Mouse (Mus musculus): ENCODE results near the gene Ube2r2.
A peak's percentile ranks its signal among the peaks of the same experiment; 100 is the strongest.

The Ube2r2 gene

DNA sequence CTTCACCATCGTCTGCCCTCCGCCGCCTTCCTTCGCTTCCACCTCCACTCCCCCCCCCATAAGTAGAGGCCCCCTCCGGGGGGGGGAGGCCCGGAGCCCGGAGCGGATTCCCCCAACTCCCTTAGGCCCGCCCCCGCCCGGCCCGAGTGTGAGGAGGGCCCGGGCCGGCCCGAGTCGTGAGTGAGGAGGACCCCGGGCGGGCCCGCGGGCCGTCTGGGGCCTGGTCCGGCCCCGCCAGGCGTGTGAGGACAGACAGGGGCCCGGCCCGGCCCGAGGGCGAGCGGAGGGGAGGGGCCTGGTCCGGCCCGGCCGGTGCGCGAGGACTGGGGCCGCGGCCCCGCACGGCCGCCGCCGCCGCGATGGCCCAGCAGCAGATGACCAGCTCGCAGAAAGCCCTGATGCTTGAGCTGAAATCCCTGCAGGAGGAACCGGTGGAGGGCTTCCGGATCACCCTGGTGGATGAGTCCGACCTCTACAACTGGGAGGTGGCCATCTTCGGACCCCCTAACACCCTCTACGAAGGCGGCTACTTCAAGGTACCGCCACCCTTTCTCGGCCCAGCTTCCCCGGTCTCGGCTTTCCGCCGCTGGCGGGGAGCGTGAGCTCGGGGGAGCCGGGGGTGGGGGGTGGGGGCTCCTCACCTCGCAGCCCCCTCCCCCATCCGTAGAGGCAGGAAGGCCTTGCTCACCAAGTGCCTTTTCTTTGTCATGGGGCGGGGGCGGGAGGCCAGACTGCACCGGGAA is at the start of gene Ube2r2:
Gene Ube2r2 (plus strand): TSS at position 33 of the 743 bp plus-strand sequence.
- DNase-seq (ENCODE audit: low read depth), result peak; percentile 27

DNA sequence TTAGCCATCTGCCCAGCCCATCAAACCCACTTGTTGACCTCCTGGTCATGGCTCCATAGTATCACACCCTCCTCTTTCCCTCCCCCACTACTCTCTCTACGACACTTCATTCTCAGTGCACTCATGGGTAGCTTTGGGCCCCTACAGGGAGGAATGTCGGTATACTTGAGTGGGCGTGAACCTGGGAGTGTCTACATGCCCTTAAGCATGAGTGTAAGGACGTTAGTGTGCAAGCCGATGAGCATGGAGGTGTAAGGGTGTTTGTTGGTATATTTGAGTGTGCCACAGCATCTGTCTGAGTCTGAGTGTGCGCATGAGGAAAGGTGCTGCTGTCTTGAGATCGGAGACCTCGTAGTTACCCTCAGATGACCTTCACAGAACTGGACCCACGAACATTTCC is 48.6 kb upstream of the Ube2r2 start:
- DNase-seq (ENCODE audit: low read depth), result no peak

GRCm38 (mm10) chr4:41087459-41088298 is 47.9 kb upstream of the Ube2r2 start:
- DNase-seq (ENCODE audit: low read depth), result peak; percentile 85

DNA sequence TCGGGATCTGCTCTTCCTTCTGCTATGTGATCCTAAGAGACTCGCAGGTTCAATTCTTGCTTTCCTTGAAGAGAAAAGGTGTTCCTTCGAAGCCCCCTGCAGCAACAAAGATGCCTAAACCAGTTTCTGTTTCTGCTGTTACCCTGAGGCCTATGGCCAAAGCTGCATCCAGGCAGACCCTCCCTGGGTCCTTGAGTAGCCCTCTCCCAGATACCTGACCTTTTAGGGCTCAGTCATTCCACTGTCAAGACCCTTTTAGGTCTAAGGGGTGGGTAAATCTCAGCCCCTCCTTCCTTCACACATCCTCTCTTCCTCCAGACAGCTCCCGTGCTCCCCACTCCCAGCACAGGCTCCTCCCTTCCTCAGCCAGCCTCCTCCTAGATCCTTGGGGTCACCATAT is 46.4 kb upstream of the Ube2r2 start:
- DNase-seq (ENCODE audit: low read depth), result no peak

- peak; percentile 58 for DNase-seq (ENCODE audit: low read depth)
These were observed 45.8 kb upstream of the Ube2r2 start for GRCm38 (mm10) chr4:41089705-41090104.

DNA sequence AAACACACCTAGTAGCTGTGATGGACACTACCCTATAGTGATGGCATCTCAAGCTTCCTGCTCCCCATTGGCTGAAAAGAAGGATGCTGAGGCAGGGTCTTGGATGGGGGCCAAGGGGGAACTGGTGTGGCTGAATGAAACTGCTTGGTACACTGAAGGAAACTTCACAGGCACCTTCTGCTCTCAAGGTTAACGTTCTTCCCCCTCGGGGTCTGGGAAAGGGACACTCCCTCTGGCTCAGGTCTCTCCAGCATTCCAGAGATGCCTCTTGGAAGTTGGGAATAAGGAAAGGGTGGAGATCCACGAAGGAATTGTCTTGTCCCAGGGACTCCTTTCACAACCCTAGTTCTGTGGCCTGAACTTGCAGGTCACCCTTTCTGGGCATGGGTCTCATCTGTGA is 44.2 kb upstream of the Ube2r2 start:
- DNase-seq (ENCODE audit: low read depth), result no peak

- no peak for DNase-seq (ENCODE audit: low read depth)
These were observed 42.6 kb upstream of the Ube2r2 start for GRCm38 (mm10) chr4:41092958-41093357.

DNA sequence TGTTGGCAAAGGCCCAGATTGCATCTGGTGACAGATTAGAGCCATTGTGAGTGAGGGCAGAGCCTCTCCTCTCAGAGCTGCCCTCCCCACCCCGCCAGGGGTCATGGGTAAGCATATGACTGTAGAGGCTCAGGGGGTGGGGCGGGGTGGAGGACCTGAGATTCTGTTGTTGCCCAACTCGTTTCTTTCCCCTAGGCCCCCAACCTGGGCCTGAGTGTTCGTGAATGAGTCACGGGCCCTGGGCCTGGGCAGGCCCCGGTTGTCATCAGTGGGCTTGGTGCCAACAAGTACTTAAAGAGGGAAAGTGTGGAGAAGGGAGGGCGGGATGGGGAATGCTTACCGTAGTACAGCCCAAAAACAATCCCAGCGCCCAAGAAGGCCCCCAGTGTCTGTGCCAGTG is 41.2 kb upstream of the Ube2r2 start:
- DNase-seq (ENCODE audit: low read depth), result no peak

- no peak for DNase-seq (ENCODE audit: low read depth)
These were observed 39.4 kb upstream of the Ube2r2 start for GRCm38 (mm10) chr4:41096169-41096568.

- peak; percentile 67 for DNase-seq (ENCODE audit: low read depth)
These were observed 38.7 kb upstream of the Ube2r2 start for GRCm38 (mm10) chr4:41096794-41097193.

DNA sequence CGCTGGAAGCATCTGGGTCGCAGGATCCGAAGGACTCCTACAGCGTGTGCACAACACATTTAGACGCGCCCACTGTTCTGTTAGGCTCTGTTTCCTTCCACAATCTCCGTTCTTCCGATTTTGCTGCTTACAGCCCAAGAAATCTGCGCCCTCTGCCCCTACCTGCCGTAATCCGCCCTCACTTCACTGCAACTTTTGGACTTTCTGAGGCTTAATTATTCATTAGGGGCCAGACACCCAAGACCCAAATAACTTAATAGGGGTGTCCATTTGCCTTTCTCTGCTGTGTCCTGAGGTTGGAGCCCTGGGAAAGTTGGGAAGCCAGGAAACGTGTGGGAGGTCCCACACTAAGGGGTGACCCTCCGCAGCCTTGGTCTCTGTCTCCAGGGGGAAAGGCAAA is 38.2 kb upstream of the Ube2r2 start:
- DNase-seq (ENCODE audit: low read depth), result no peak

- peak; percentile 60 for DNase-seq (ENCODE audit: low read depth)
These were observed 37.5 kb upstream of the Ube2r2 start, which contains the start of gene Aqp3 for GRCm38 (mm10) chr4:41097871-41098576. Gene Aqp3, minus strand, starts transcription at chr4:41098183.

GRCm38 (mm10) chr4:41098577-41098951 is 37.0 kb upstream of the Ube2r2 start:
- no peak for DNase-seq (ENCODE audit: low read depth)

GRCm38 (mm10) chr4:41100986-41101385 is 34.6 kb upstream of the Ube2r2 start:
- DNase-seq (ENCODE audit: low read depth), result no peak

GRCm38 (mm10) chr4:41102901-41103300 is 32.6 kb upstream of the Ube2r2 start:
- no peak for DNase-seq (ENCODE audit: low read depth)

- DNase-seq (ENCODE audit: low read depth), result no peak
These were observed 28.1 kb upstream of the Ube2r2 start for GRCm38 (mm10) chr4:41107440-41107839.

DNA sequence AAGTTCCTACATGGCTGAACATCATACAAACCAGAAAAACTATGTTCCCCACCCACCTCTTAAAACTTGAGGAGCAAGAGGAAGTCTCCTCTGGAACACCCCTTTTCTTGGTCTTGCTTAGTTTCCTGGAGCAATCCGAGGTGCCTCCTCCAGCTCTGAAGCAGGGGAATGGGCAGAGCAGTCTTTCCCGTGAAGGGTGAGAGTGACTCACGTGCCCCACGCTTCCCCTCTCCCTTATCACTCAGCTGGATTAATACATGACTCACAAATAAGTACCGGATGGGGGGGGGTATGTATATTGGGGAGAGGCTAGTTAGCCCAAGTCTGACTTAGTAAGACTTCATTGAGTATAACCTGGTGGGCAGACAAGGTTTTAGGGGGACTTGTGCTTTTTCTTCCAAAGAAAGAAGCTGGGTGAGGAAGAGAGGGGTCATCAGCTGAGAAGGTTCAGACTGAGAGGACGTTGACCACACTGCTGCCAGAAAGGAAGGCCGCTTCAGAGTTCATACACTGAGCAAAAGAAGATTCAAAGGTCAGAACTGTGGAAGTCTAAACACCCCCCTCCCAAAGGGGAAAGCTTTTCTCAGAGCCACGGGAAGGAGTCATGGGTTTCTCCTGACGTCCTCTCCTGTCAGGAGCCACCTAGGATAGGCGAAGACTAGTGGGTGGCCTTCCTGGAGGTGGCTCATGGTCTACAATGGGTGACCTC is 26.7 kb upstream of the Ube2r2 start:
- DNase-seq (ENCODE audit: low read depth), result no peak

DNA sequence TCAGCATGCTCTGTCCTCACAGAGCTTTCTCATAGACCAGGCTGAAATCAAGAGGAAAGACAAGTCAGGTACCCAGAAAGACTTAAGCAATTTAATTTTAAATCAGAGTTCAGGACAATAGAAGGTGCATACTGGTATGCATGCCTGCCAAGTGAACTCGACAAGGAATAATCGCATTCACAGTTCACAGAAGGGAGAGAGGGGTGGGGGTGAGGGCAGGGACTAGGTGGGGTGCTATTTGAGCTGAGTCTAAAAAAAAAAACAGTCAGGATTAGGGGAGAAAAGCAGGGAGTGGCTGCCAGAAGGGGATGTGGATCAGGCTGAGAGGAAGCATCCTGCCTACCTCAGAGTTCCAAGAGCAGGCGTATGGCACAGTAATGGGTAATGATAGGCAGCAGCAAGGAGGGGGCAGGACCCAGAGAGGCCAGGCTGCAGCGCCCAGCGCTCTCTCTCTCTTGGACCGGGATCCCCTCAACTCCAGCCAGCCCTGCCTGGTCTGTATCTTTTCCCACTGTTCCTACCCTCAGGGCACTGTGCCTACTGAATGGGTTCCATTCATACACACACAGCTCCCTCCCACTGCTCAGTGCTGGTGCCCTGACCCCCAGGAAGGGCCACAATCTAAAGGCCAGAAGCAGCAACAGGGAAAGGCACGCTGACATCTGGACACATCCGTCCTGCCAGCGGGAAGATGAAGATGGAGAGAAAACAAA is 21.0 kb upstream of the Ube2r2 start:
- no peak for DNase-seq (ENCODE audit: low read depth)

- no peak for DNase-seq (ENCODE audit: low read depth)
These were observed 20.5 kb upstream of the Ube2r2 start for GRCm38 (mm10) chr4:41115074-41115473.

DNA sequence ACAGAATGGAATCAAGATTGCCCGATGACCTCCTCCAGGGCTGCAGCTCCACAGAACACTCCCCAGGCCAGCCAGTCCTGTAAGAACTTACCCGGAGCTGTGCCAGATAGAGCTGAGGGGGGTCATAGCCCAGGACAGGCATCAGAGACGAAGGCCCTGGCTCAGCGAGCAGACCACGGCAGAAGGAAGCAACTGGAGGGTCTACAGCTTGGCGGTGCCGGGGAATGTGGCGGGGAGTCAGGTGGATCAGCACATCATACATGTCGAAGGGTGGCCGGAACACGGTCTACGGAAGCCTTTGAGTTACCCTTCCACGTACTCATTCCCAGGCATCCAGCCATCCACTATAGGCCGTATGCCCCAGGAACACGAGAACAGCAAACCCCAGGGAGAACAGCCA is 19.8 kb upstream of the Ube2r2 start:
- DNase-seq (ENCODE audit: low read depth), result no peak

GRCm38 (mm10) chr4:41116817-41117216 is 18.7 kb upstream of the Ube2r2 start:
- no peak for DNase-seq (ENCODE audit: low read depth)
